Mouse (Mus musculus): ENCODE data around the gene Cdh4. TPM values are rescaled to one million over a fixed set of nuclear protein-coding genes. Genes with fewer than 3 reads are reported as not detected.

The Cdh4 gene
- polyA plus RNA-seq, 1 experiment from 2014 or later = 15.0 TPM

DNA sequence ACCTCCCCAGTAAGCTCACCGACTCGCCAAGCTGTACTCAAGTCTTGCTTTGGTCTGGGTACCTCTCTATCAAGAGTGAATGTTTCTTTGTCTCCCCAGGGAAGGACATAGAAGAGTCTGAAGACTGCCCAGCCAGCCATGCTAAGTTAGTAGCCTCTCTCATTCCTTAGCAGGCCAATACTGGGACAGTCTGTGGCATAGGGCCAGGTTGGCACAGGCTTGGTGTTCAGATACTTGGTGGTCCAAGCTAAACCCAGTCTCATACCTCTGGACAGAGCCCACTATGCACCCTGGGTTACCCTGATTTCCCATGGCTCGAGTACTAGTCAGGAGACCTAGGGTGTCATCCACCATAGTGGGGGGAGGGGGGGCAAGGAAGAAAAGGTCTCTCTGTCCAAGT is 1.1 kb upstream of the Cdh4 start:
- WGBS = 72% methylated on average over 3 of the region's 3 CpGs
- H3K27me3 ChIP-seq = peaks cover 44% of the 10 kb centered on the region
- H3K4me3 ChIP-seq = no peak overlapping the region

DNA sequence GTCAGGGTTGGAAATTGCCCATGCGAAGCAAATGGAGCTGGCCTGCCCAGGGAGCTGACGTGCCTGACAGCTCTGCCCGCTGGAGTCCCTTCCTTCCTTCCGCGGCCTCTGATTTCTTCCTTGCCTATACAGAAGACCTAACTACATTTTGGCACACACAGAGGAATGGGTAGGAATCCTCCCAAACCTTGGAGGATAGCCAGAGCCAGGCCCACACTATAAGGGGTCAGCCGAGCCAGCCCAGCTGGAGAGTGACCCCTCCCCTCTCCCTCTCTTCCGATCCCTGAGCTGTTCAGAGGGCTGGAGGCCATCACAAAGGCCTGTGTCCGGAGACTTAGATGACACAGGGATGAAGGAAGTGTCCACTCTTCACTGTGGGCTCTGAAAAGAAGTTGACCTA is 514 bp upstream of the Cdh4 start:
- Histone ChIP-seq H3K4me3 (peak overlapping the region; percentile 64), H3K9me3 (no peaks in the 10 kb centered on the region), H3K9ac (no peak overlapping the region), H3K27me3 (peaks cover 43% of the 10 kb centered on the region), H3K27ac (no peak overlapping the region), H3K36me3 (no peaks in the 10 kb centered on the region), H3K4me1 (peaks cover 19% of the 10 kb centered on the region), H3K4me2 (replicated peaks) (peak overlapping the region; percentile 96)
- WGBS = 11% methylated on average over 8 of the region's 8 CpGs
- 0 out of 2 replicates have a peak, but pooled peaks have one; percentile 7 for ATAC-seq (ENCODE audit: insufficient number of reproducible peaks, insufficient read depth, low FRiP score, low TSS enrichment)

More for the DNA sequence above, 1.1 kb upstream of the Cdh4 start:
- Histone ChIP-seq H3K4me2 (replicated peaks) (no peak overlapping the region), H3K27ac (no peak overlapping the region), H3K9me3 (no peaks in the 10 kb centered on the region), H3K4me1 (peaks cover 19% of the 10 kb centered on the region), H3K9ac (no peak overlapping the region), H3K36me3 (no peaks in the 10 kb centered on the region)
- no peak for ATAC-seq (ENCODE audit: insufficient number of reproducible peaks, insufficient read depth, low FRiP score, low TSS enrichment)

DNA sequence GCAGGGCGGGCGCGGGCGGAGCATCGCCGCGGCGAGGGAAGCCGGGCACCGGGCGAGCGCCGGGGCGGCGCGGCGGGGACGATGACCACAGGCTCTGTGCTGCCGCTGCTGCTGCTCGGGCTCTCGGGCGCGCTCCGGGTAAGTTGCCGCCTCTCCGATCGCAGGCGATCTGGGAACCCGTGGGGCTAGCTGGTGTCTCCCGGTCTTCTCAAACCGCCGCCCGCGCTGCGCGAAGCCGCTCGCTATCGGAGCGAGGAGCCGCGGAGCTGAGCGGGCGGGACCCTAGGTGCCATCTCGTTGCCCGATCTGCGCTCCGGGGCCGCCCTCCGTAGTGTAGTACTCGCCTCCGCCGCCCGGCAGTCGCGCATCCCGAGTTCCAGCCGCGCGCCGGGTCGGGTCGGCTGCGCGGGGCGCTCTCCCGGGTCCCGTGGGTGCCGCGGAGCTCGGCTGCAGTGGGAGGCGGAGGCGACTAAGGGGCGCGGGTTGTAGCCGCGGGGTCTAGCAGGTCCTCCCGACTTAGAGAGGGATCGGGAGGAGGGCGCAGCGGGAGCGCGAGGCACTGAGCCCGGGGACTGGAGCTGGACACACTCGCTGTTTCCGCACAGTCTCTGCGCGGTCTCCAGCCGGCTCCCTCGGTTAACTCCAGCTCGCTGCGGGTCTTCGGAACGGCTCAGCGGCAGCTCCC is 452 bp downstream of the Cdh4 start:
- peak overlapping the region; percentile 69 for H3K9ac ChIP-seq

DNA sequence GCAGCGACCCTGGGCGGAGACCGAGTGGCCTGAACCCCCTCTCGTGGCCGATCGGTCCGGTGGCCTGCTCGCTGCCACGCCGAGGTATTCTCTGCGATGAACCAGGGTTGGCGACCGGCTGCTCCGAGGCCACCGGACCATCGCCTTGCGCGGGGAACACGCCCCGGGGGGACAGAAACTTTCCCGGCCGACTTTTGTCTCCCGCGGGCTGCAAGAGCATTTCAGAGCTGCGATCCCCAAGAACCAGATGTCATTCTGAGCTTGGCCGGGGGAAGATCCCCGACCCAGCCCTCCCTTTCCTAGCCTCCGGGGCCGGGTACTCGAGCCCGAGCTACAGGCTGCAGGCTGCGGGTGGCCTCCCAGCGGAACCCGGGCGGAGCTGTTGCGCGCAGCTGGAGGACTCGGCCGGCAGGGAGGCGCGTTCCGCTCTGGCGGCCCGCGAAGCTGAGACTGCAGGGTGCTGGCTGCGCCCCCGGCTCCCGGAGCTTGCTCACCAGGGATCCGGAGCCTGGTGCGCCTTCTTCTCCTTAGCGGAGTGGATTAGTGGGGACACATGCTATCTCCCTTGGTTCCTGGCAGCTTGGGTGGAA is 1.1 kb downstream of the Cdh4 start:
- Histone ChIP-seq H3K9ac (peak overlapping the region; percentile 69), H3K4me3 (peak overlapping the region; percentile 64), H3K27me3 (peaks cover 33% of the 10 kb centered on the region), H3K4me2 (replicated peaks) (peak overlapping the region; percentile 96), H3K9me3 (no peaks in the 10 kb centered on the region), H3K4me1 (peaks cover 19% of the 10 kb centered on the region), H3K27ac (no peak overlapping the region), H3K36me3 (no peaks in the 10 kb centered on the region)
- peak; percentile 54; the same call in 1 of the 2 replicates for ATAC-seq (ENCODE audit: insufficient number of reproducible peaks, insufficient read depth, low FRiP score, low TSS enrichment)
- under 1% methylated on average over 51 of the region's 51 CpGs for WGBS

More for the DNA sequence above, 452 bp downstream of the Cdh4 start:
- peak overlapping the region; percentile 96 for H3K4me2 ChIP-seq (replicated peaks)
- H3K36me3 ChIP-seq = no peaks in the 10 kb centered on the region
- WGBS = under 1% methylated on average over 95 of the region's 95 CpGs
- no peak overlapping the region for H3K27ac ChIP-seq
- peak; percentile 58 for ATAC-seq (ENCODE audit: insufficient number of reproducible peaks, insufficient read depth, low FRiP score, low TSS enrichment)
- H3K4me3 ChIP-seq = peak overlapping the region; percentile 64
- H3K4me1 ChIP-seq = peaks cover 19% of the 10 kb centered on the region
- no peaks in the 10 kb centered on the region for H3K9me3 ChIP-seq
- H3K27me3 ChIP-seq = peaks cover 36% of the 10 kb centered on the region

DNA sequence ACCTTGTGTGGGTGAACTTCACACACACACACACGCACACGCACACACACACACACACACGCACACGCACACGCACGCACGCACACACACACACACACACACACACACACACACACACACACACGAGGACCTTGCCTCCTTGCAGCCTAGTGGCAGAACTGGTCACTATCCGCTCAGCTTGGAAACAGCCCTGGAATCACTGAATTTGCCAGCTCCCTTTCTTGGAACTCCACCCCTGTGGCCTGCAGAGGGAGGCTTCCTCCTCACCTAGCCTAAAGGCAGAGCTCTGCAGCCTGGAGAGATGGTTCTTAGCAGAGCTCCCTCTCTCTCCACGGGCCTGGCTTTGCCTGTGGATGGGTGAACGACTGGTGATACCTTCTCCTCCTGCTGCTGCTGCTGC is 1.7 kb downstream of the Cdh4 start:
- WGBS = 21% methylated on average over 11 of the region's 11 CpGs
- Histone ChIP-seq H3K4me1 (peaks cover 19% of the 10 kb centered on the region), H3K36me3 (no peaks in the 10 kb centered on the region), H3K27me3 (peaks cover 33% of the 10 kb centered on the region), H3K4me3 (peak overlapping the region; percentile 64), H3K9ac (no peak overlapping the region), H3K27ac (no peak overlapping the region), H3K9me3 (no peaks in the 10 kb centered on the region), H3K4me2 (replicated peaks) (peak overlapping the region; percentile 96)
- no peak for ATAC-seq (ENCODE audit: insufficient number of reproducible peaks, insufficient read depth, low FRiP score, low TSS enrichment)

DNA sequence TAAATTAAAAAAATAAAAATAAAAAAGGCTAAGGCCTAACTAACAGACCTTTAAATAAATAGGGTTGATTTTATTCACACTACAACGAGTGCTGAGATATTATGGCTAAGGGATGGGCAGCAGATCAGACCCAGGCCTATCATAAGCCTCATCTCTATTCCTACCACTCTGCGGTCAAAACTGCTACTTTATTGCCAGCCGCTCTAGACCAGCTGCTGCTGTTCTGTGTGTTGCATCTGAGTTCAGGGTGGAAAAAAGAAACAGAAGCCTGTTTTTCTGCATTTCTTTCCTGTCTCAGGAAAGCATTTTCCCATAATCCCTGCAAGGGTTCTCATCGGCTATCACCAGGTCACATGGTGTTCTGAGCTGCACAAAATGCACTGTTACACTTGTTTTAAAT is 6.0 kb downstream of the Cdh4 start:
- Histone ChIP-seq H3K4me1 (peaks cover 8% of the 10 kb centered on the region), H3K27me3 (peaks cover 18% of the 10 kb centered on the region), H3K4me3 (no peak overlapping the region), H3K27ac (no peak overlapping the region), H3K9ac (no peak overlapping the region), H3K9me3 (no peaks in the 10 kb centered on the region), H3K4me2 (replicated peaks) (no peak overlapping the region), H3K36me3 (no peaks in the 10 kb centered on the region)
- no peak for ATAC-seq (ENCODE audit: insufficient number of reproducible peaks, insufficient read depth, low FRiP score, low TSS enrichment)
- 94% methylated on average over 4 of the region's 4 CpGs for WGBS

DNA sequence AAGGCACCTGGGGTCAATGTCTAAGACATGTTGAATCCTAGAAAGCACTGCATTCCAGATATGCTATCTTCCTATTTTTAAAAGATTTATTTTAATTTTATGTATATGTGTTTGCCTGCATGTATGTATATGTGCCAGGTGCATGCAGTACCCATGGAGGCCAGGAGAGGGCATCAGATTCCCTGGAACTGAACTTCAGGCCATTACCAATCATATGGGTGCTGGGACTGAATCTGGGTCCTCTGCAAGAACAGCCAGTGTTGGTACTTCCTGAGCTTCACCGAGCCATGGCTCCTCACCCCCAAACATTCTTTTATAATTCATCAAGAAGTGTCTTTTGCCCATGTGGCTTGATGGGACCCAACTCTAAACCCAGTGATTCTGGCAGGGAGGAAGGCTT is 6.8 kb downstream of the Cdh4 start:
- H3K27ac ChIP-seq = no peak overlapping the region
- H3K4me2 ChIP-seq (replicated peaks) = no peak overlapping the region
- H3K27me3 ChIP-seq = peaks cover 14% of the 10 kb centered on the region
- peaks cover 2% of the 10 kb centered on the region for H3K4me1 ChIP-seq
- no peak for ATAC-seq (ENCODE audit: insufficient number of reproducible peaks, insufficient read depth, low FRiP score, low TSS enrichment)
- no peaks in the 10 kb centered on the region for H3K9me3 ChIP-seq
- H3K4me3 ChIP-seq = no peak overlapping the region
- WGBS = 97% methylated on average over 1 of the region's 1 CpGs
- no peaks in the 10 kb centered on the region for H3K36me3 ChIP-seq
- H3K9ac ChIP-seq = no peak overlapping the region

DNA sequence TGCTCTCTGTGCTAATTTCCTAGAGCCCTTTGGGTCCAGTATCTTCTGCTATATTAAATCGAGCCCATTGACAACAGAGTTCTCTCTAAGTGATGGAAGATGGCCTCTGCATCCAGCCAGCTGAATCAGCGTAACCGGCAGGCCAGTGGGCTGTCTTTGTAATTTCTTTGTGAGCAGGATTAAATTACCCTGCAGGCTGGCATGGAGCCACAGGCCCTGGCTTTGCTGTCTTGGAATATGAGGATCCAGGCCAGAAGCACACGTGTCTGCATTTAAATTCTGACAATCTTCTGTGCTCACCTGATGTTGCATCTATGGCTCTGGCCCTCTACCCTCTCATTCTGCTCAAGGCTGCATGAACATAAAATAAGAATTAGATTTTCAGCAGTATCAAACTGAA is 17.0 kb downstream of the Cdh4 start:
- Histone ChIP-seq H3K4me2 (replicated peaks) (no peak overlapping the region), H3K9ac (no peak overlapping the region), H3K4me3 (no peak overlapping the region), H3K27ac (no peak overlapping the region), H3K36me3 (no peaks in the 10 kb centered on the region), H3K27me3 (no peaks in the 10 kb centered on the region), H3K9me3 (peaks cover 57% of the 10 kb centered on the region), H3K4me1 (no peaks in the 10 kb centered on the region)
- ATAC-seq (ENCODE audit: insufficient number of reproducible peaks, insufficient read depth, low FRiP score, low TSS enrichment) = no peak
- WGBS = 85% methylated on average over 4 of the region's 4 CpGs

DNA sequence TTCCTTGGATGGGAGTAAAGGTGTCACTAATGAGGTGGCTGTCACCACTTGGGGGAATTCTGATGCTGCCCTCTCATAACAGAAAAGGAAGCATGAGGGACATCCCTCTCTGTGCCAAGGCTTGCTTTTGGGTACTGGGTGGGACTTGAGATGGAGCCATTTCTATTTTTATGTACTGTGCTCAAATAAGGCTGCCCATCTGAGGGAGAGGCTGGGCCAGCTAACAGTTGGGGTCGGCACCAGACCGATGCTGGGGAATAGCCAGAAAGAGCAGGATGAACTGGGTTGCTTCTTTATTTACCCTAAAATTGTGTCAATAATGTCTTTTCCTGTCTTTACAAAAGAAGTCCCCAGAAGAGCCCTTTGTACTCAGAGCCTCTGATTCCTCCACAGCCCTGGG is 17.4 kb downstream of the Cdh4 start:
- no peaks in the 10 kb centered on the region for H3K27me3 ChIP-seq
- H3K9ac ChIP-seq = no peak overlapping the region
- WGBS = 91% methylated on average over 2 of the region's 2 CpGs
- no peak overlapping the region for H3K4me3 ChIP-seq
- no peak for ATAC-seq (ENCODE audit: insufficient number of reproducible peaks, insufficient read depth, low FRiP score, low TSS enrichment)
- H3K9me3 ChIP-seq = peaks cover 59% of the 10 kb centered on the region
- no peak overlapping the region for H3K27ac ChIP-seq
- no peaks in the 10 kb centered on the region for H3K4me1 ChIP-seq
- no peak overlapping the region for H3K4me2 ChIP-seq (replicated peaks)
- H3K36me3 ChIP-seq = no peaks in the 10 kb centered on the region

DNA sequence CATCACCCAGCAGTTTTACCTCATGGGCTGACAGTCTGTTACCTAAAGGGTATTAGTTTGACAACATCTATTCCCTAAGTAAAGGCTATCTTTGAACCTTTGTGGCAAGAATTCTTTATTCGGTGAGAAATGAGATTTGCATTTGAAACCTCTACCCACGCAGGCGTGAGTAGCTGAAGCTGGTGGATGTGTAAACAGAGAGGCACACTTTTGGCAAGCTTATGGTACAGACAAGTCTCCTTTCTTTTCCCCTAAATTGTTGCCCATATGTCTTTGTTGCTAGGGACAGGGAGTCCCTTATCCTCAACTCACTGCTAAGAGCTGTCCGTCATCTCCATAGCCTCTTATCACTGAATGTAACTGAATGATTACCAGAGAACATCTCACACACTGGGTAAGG is 21.3 kb downstream of the Cdh4 start:
- Histone ChIP-seq H3K27ac (no peak overlapping the region), H3K9ac (no peak overlapping the region), H3K4me2 (replicated peaks) (no peak overlapping the region), H3K4me1 (no peaks in the 10 kb centered on the region), H3K27me3 (no peaks in the 10 kb centered on the region), H3K4me3 (no peak overlapping the region), H3K36me3 (no peaks in the 10 kb centered on the region), H3K9me3 (peaks cover 68% of the 10 kb centered on the region)
- no peak for ATAC-seq (ENCODE audit: insufficient number of reproducible peaks, insufficient read depth, low FRiP score, low TSS enrichment)
- 91% methylated on average over 4 of the region's 4 CpGs for WGBS

DNA sequence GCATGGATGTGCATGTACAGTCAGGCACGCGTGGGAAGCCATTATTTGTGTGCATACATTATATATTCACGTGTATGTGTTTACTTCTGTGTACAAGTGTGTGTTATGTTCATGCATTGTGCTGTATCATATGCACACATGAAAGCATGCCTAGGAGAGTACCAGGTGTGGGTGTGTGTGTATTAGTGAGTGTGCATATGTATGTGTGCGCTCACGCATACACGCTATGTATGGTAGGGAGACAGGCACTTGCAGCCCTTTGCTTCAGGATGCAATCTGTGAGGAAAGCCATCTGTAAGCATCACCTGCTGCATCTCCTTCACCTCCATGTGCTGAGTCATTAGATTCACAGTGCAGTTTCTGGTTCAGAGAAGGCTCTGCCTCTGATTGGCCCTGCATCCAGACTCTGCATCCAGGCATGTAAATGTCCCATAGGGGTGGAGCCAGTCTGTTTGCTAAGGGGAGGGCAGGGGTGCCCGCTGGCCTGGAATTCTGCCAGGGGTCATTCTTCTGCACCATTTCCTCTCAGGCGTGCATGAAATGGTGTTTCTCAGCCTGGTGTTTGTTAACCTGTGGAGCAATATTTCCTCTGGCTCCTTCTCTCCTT is 25.7 kb downstream of the Cdh4 start:
- ATAC-seq (ENCODE audit: insufficient number of reproducible peaks, insufficient read depth, low FRiP score, low TSS enrichment) = no peak
- H3K27ac ChIP-seq = no peak overlapping the region
- peaks cover 28% of the 10 kb centered on the region for H3K9me3 ChIP-seq
- H3K4me1 ChIP-seq = no peaks in the 10 kb centered on the region
- H3K4me3 ChIP-seq = no peak overlapping the region
- no peaks in the 10 kb centered on the region for H3K27me3 ChIP-seq
- no peaks in the 10 kb centered on the region for H3K36me3 ChIP-seq
- no peak overlapping the region for H3K9ac ChIP-seq
- H3K4me2 ChIP-seq (replicated peaks) = no peak overlapping the region
- WGBS = 83% methylated on average over 8 of the region's 8 CpGs

DNA sequence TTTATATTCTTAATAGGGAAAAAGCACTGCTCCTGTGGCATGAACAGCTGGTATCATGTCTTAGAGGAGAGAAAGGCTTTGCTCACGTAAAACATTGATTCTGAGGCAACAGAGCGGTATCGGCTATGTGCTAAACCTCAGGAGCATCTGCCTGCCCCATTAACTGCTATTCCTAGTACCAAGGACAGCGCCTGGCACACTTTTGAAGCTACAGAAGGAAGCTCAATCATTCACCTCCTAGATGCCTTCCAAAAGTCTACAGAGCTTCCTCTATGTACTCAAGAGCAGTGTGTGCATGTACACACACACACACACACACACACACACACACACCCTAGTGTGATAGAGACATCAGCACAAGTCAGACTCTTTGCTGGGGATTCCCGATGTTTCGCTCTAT is 34.4 kb downstream of the Cdh4 start:
- Histone ChIP-seq H3K27ac (no peak overlapping the region), H3K36me3 (no peaks in the 10 kb centered on the region), H3K4me2 (replicated peaks) (no peak overlapping the region), H3K4me3 (no peak overlapping the region), H3K9me3 (no peaks in the 10 kb centered on the region), H3K4me1 (0 out of 2 replicates have a peak, but pooled peaks cover 4% of the 10 kb centered on the region), H3K27me3 (no peaks in the 10 kb centered on the region), H3K9ac (no peak overlapping the region)
- ATAC-seq (ENCODE audit: insufficient number of reproducible peaks, insufficient read depth, low FRiP score, low TSS enrichment) = no peak
- 83% methylated on average over 6 of the region's 6 CpGs for WGBS

Data from embryonic facial prominence, embryonic 12.5 days (tissue).